Mouse (Mus musculus) embryonic fibroblast, embryonic 13.5 days (primary cell): Measurements from ENCODE around the gene Naxd.

Experiments used
- CTCF ChIP-seq: IDR thresholded peaks from 2 replicates; pipeline ENCODE4 v1.5.1; 2011; ENCODE audit warnings: mild to moderate bottlenecking, control low read depth, low read length, moderate library complexity, borderline replicate concordance; ENCODE audit not compliant: insufficient read depth
- POLR2A ChIP-seq: IDR thresholded peaks from 2 replicates; pipeline ENCODE4 v1.6.1; 2011; ENCODE audit warnings: low read depth, mild to moderate bottlenecking, control low read depth, low read length, moderate library complexity

DNA sequence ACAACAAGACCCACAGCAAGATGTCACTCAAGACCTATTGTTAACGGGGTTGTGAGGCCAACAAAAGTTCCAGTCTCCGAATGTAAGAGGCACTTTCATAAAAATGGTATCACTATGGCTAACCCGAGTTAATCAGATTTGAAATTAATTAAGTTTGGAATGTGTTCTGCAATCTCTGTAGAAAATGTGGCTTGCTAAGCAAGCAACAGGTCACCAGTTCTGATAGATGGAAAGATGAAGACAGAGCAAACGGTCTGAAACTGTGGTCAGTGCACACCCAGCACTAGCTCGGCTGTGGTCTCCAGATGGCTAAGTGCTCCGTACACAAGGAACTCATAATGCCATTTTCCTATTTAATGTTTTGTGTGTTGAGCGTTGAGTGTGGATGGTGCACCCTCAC, 26.6 kb upstream of the Naxd start:
- TF ChIP-seq CTCF (no peak), POLR2A (no peak)
